11 mouse cellular contexts compared by ENCODE assay signal in genomic region chr11:119300986-119301385, GRCm38 (mm10). TPM values are rescaled to one million over a fixed set of nuclear protein-coding genes. Genes with fewer than 3 reads are reported as not detected.
DNase-seq lines count a peak whose midpoint lies in the region; ATAC-seq and TF ChIP-seq lines count a peak whose summit lies in the region.
"Had no signal": no experiment of that assay in that cellular context is flagged by ENCODE, and none has a peak within 500 bp of the region (broad histone marks: within the 10 kb centered on the region; RNA-seq: fewer than 3 reads in every experiment).

No protein-coding gene starts in this region.

- no peak for TF ChIP-seq CTCF in hindbrain, postnatal 0 days (IDR thresholded peaks at IDR 0.05; ENCODE audit: low read depth)

- peak overlapping the region; percentile 98; the same call in 1 of the 2 replicates for H3K9ac ChIP-seq in kidney, embryonic 14.5 days (ENCODE audit: low read depth, low read length)
- 0 out of 2 replicates have a peak overlapping the region, but pooled peaks have one; percentile 99 for H3K9ac ChIP-seq in embryonic facial prominence, embryonic 13.5 days
- no peak overlapping the region; the same call in 1 of the 2 replicates for H3K9ac ChIP-seq in hindbrain, postnatal 0 days (replicated peaks; ENCODE audit: low read length)
- H3K9ac ChIP-seq in midbrain, embryonic 15.5 days, result 0 out of 2 replicates have a peak overlapping the region, but pooled peaks have one; percentile 96

- no peaks in the 10 kb centered on the region for H3K27me3 ChIP-seq in kidney, embryonic 14.5 days (ENCODE audit: control insufficient read depth, insufficient read depth, low read length)
- H3K27me3 ChIP-seq in embryonic facial prominence, embryonic 13.5 days, result peaks cover 16% of the 10 kb centered on the region
- no peaks in the 10 kb centered on the region for H3K27me3 ChIP-seq in hindbrain, postnatal 0 days (ENCODE audit: insufficient read depth, low read length)
- no peaks in the 10 kb centered on the region for H3K27me3 ChIP-seq in midbrain, embryonic 15.5 days (replicated peaks)

- peak overlapping the region; percentile 56 for H3K4me2 ChIP-seq in kidney, embryonic 14.5 days (replicated peaks; ENCODE audit: low read depth, low read length)
- peak overlapping the region; percentile 86 for H3K4me2 ChIP-seq in embryonic facial prominence, embryonic 13.5 days
- peak overlapping the region; percentile 93 for H3K4me2 ChIP-seq in hindbrain, postnatal 0 days (ENCODE audit: low read depth, low read length)
- H3K4me2 ChIP-seq in midbrain, embryonic 15.5 days, result peak overlapping the region; percentile 63

- DNase-seq in kidney, adult 11 months, result no peak
- no peak for DNase-seq in hindbrain, postnatal 0 days (ENCODE audit: low spot score)
- DNase-seq in frontal cortex, postnatal 25 days (ENCODE audit: low spot score in 2 of 2), result no peak
- no peak for DNase-seq in layer of hippocampus, adult 18-20 months (ENCODE audit: low spot score in 2 of 2)
- DNase-seq: kidney, adult 2 months; spleen, adult 18-20 months had no signal

- H3K9me3 ChIP-seq in kidney, embryonic 14.5 days (ENCODE audit: control insufficient read depth, low read length), result no peaks in the 10 kb centered on the region
- H3K9me3 ChIP-seq in embryonic facial prominence, embryonic 13.5 days, result no peaks in the 10 kb centered on the region
- H3K9me3 ChIP-seq in hindbrain, postnatal 0 days (ENCODE audit: low read length), result no peaks in the 10 kb centered on the region
- H3K9me3 ChIP-seq in midbrain, embryonic 15.5 days, result no peaks in the 10 kb centered on the region
- H3K9me3 ChIP-seq: G1E had no signal

- H3K27ac ChIP-seq in kidney, embryonic 14.5 days (ENCODE audit: low read depth, low read length), result no peak overlapping the region
- H3K27ac ChIP-seq in embryonic facial prominence, embryonic 13.5 days, result no peak overlapping the region
- H3K27ac ChIP-seq in hindbrain, postnatal 0 days, result peak overlapping the region; percentile 98; the same call in 1 of the 2 replicates
- 0 out of 2 replicates have a peak overlapping the region, but pooled peaks have one; percentile 99 for H3K27ac ChIP-seq in midbrain, embryonic 15.5 days

- peaks cover 5% of the 10 kb centered on the region for H3K4me1 ChIP-seq in kidney, embryonic 14.5 days (ENCODE audit: control insufficient read depth, insufficient read depth, low read length)
- H3K4me1 ChIP-seq in embryonic facial prominence, embryonic 13.5 days, result peaks cover 15% of the 10 kb centered on the region
- peaks cover 5% of the 10 kb centered on the region for H3K4me1 ChIP-seq in hindbrain, postnatal 0 days (ENCODE audit: insufficient read depth, low read length)
- H3K4me1 ChIP-seq in midbrain, embryonic 15.5 days, result peaks cover 23% of the 10 kb centered on the region

- H3K4me3 ChIP-seq in kidney, embryonic 14.5 days (ENCODE audit: low read length), result no peak overlapping the region
- H3K4me3 ChIP-seq in embryonic facial prominence, embryonic 13.5 days, result peak overlapping the region; percentile 99; the same call in 1 of the 2 replicates
- no peak overlapping the region; the same call in 1 of the 2 replicates for H3K4me3 ChIP-seq in hindbrain, postnatal 0 days (ENCODE audit: low read length)
- H3K4me3 ChIP-seq in midbrain, embryonic 15.5 days, result no peak overlapping the region; the same call in 1 of the 2 replicates

- H3K36me3 ChIP-seq in kidney, embryonic 14.5 days (ENCODE audit: control insufficient read depth, insufficient read depth, low read length), result peaks cover 22% of the 10 kb centered on the region
- H3K36me3 ChIP-seq in embryonic facial prominence, embryonic 13.5 days, result peaks cover 24% of the 10 kb centered on the region
- H3K36me3 ChIP-seq in hindbrain, postnatal 0 days (ENCODE audit: insufficient read depth, low read length), result peaks cover 4% of the 10 kb centered on the region; the same call in 1 of the 2 replicates
- no peaks in the 10 kb centered on the region for H3K36me3 ChIP-seq in midbrain, embryonic 15.5 days (replicated peaks)

- WGBS in kidney, embryonic 14.5 days, result 35% methylated on average over 2 of the region's 2 CpGs
- 26% methylated on average over 2 of the region's 2 CpGs for WGBS in embryonic facial prominence, embryonic 13.5 days
- WGBS in hindbrain, postnatal 0 days, result 26% methylated on average over 2 of the region's 2 CpGs
- 33% methylated on average over 2 of the region's 2 CpGs for WGBS in midbrain, embryonic 15.5 days

- ATAC-seq in kidney, embryonic 14.5 days (ENCODE audit: low FRiP score, low TSS enrichment), result no peak
- ATAC-seq in embryonic facial prominence, embryonic 13.5 days (ENCODE audit: insufficient number of reproducible peaks, insufficient read depth, low FRiP score, low TSS enrichment, low read depth), result no peak
- ATAC-seq in hindbrain, postnatal 0 days, result no peak
- ATAC-seq in midbrain, embryonic 15.5 days (replicated peaks), result no peak
- ATAC-seq in erythroid progenitor cell, adult 5-6 weeks (replicated peaks; ENCODE audit: low FRiP score, poor library complexity, severe bottlenecking), result no peak

RNA-seq across cellular contexts. Expression of gene Eif4a3, which starts 1.1 kb away (rescaled TPM):
- polyA plus RNA-seq in kidney, embryonic 14.5 days (2014; fragmentation: Nextera tagmentation; extraction: Ambion mirVana), result 362 and 419 TPM in 2 replicates
- polyA plus RNA-seq in embryonic facial prominence, embryonic 13.5 days (2015; fragmentation: Nextera tagmentation; extraction: Ambion mirVana), result 339 and 385 TPM in 2 replicates
- 144 and 154 TPM in 2 replicates for total RNA-seq in hindbrain, postnatal 0 days (2014; rRNA removed)
- 248 and 258 TPM in 2 replicates for polyA plus RNA-seq in hindbrain, postnatal 0 days (2015; fragmentation: Nextera tagmentation; extraction: Ambion mirVana)
- 261 and 266 TPM in 2 replicates for polyA plus RNA-seq in midbrain, embryonic 15.5 days (2015; fragmentation: Nextera tagmentation; extraction: Ambion mirVana)
- 10 to 100 TPM; 92.8 to 97.8 TPM for total RNA-seq in layer of hippocampus, adult 18-20 months (2021)
- 107 and 136 TPM in 2 replicates for total RNA-seq in erythroid progenitor cell, adult 5-6 weeks (2015; ENCODE audit: low replicate concordance)
- total RNA-seq in erythroid progenitor cell, adult 5-6 weeks (2017; ENCODE audit: low replicate concordance), result 107 and 108 TPM in 2 replicates

RNA-seq across cellular contexts. Expression of gene Card14, which starts 6.6 kb away (rescaled TPM):
- 0.16 and 0.17 TPM in 2 replicates for polyA plus RNA-seq in kidney, embryonic 14.5 days (2014; fragmentation: Nextera tagmentation; extraction: Ambion mirVana)
- polyA plus RNA-seq in embryonic facial prominence, embryonic 13.5 days (2015; fragmentation: Nextera tagmentation; extraction: Ambion mirVana), result 1.1 and 1.2 TPM in 2 replicates
- total RNA-seq in hindbrain, postnatal 0 days (2014; rRNA removed), result 1.7 and 1.9 TPM in 2 replicates
- 0.72 and 0.81 TPM in 2 replicates for polyA plus RNA-seq in hindbrain, postnatal 0 days (2015; fragmentation: Nextera tagmentation; extraction: Ambion mirVana)
- polyA plus RNA-seq in midbrain, embryonic 15.5 days (2015; fragmentation: Nextera tagmentation; extraction: Ambion mirVana), result 0.34 and 0.37 TPM in 2 replicates
- total RNA-seq in layer of hippocampus, adult 18-20 months (2021), result under 1 TPM; 0.36 to 0.47 TPM
- total RNA-seq in erythroid progenitor cell, adult 5-6 weeks (2015; ENCODE audit: low replicate concordance), result not detected in 2 replicates
- total RNA-seq in erythroid progenitor cell, adult 5-6 weeks (2017; ENCODE audit: low replicate concordance), result not detected in 2 replicates
- polyA plus RNA-seq: G1E had no signal

RNA-seq across cellular contexts. Expression of gene Gaa, which starts 33.3 kb away (rescaled TPM):
- 21.4 and 37.2 TPM in 2 replicates for polyA plus RNA-seq in kidney, embryonic 14.5 days (2014; fragmentation: Nextera tagmentation; extraction: Ambion mirVana)
- polyA plus RNA-seq in embryonic facial prominence, embryonic 13.5 days (2015; fragmentation: Nextera tagmentation; extraction: Ambion mirVana), result 58.5 and 61.0 TPM in 2 replicates
- total RNA-seq in hindbrain, postnatal 0 days (2014; rRNA removed), result 223 and 230 TPM in 2 replicates
- polyA plus RNA-seq in hindbrain, postnatal 0 days (2015; fragmentation: Nextera tagmentation; extraction: Ambion mirVana), result 123 and 128 TPM in 2 replicates
- polyA plus RNA-seq in midbrain, embryonic 15.5 days (2015; fragmentation: Nextera tagmentation; extraction: Ambion mirVana), result 93.9 and 95.3 TPM in 2 replicates
- 100 to 1,000 TPM; 347 to 355 TPM for total RNA-seq in layer of hippocampus, adult 18-20 months (2021)
- 4.2 and 8.6 TPM in 2 replicates for total RNA-seq in erythroid progenitor cell, adult 5-6 weeks (2015; ENCODE audit: low replicate concordance)
- total RNA-seq in erythroid progenitor cell, adult 5-6 weeks (2017; ENCODE audit: low replicate concordance), result 5.6 and 17.9 TPM in 2 replicates

RNA-seq across cellular contexts. Expression of gene Sgsh, which starts 54.4 kb away (rescaled TPM):
- 7.1 and 7.9 TPM in 2 replicates for polyA plus RNA-seq in kidney, embryonic 14.5 days (2014; fragmentation: Nextera tagmentation; extraction: Ambion mirVana)
- polyA plus RNA-seq in embryonic facial prominence, embryonic 13.5 days (2015; fragmentation: Nextera tagmentation; extraction: Ambion mirVana), result 5.9 and 6.2 TPM in 2 replicates
- total RNA-seq in hindbrain, postnatal 0 days (2014; rRNA removed), result 4.8 and 8.5 TPM in 2 replicates
- 5.0 and 6.2 TPM in 2 replicates for polyA plus RNA-seq in hindbrain, postnatal 0 days (2015; fragmentation: Nextera tagmentation; extraction: Ambion mirVana)
- polyA plus RNA-seq in midbrain, embryonic 15.5 days (2015; fragmentation: Nextera tagmentation; extraction: Ambion mirVana), result 5.2 and 6.6 TPM in 2 replicates
- 1 to 10 TPM; 5.2 to 6.1 TPM for total RNA-seq in layer of hippocampus, adult 18-20 months (2021)
- total RNA-seq in erythroid progenitor cell, adult 5-6 weeks (2015; ENCODE audit: low replicate concordance), result 2.5 and 3.8 TPM in 2 replicates
- total RNA-seq in erythroid progenitor cell, adult 5-6 weeks (2017; ENCODE audit: low replicate concordance), result 2.3 and 13.5 TPM in 2 replicates

RNA-seq across cellular contexts. Expression of gene Slc26a11, which starts 54.4 kb away (rescaled TPM):
- polyA plus RNA-seq in kidney, embryonic 14.5 days (2014; fragmentation: Nextera tagmentation; extraction: Ambion mirVana), result 5.9 and 8.2 TPM in 2 replicates
- polyA plus RNA-seq in embryonic facial prominence, embryonic 13.5 days (2015; fragmentation: Nextera tagmentation; extraction: Ambion mirVana), result 11.0 and 11.9 TPM in 2 replicates
- 6.7 and 9.6 TPM in 2 replicates for total RNA-seq in hindbrain, postnatal 0 days (2014; rRNA removed)
- polyA plus RNA-seq in hindbrain, postnatal 0 days (2015; fragmentation: Nextera tagmentation; extraction: Ambion mirVana), result 5.4 and 5.7 TPM in 2 replicates
- 6.9 and 7.4 TPM in 2 replicates for polyA plus RNA-seq in midbrain, embryonic 15.5 days (2015; fragmentation: Nextera tagmentation; extraction: Ambion mirVana)
- 1 to 10 TPM; 5.8 to 6.1 TPM for total RNA-seq in layer of hippocampus, adult 18-20 months (2021)
- 0.84 TPM in 1 of 2 replicates, not detected in the other for total RNA-seq in erythroid progenitor cell, adult 5-6 weeks (2015; ENCODE audit: low replicate concordance)
- total RNA-seq in erythroid progenitor cell, adult 5-6 weeks (2017; ENCODE audit: low replicate concordance), result not detected in 2 replicates

Comparison
In these comparisons a context has a peak if more than half of its experiments do, and no peak if none do; other contexts are left out.
1. H3K27ac ChIP-seq: peak in hindbrain, postnatal 0 days (single experiment) and midbrain, embryonic 15.5 days (single experiment); none in kidney, embryonic 14.5 days (single experiment) and embryonic facial prominence, embryonic 13.5 days (single experiment).
2. Peak in every context shown above with its lines, with median percentiles within 50 percentile points of each other: H3K4me2 ChIP-seq.